Mouse (Mus musculus) left cerebral cortex, postnatal 10 days (tissue): Measurements from ENCODE around the gene Ldb3. TPM values are rescaled to one million over a fixed set of nuclear protein-coding genes. Genes with fewer than 3 reads are reported as not detected.

Source experiments
- DNase-seq, 2 experiments: peaks; one replicate each; pipeline ENCODE4 v3.0.0; 2021 to 2022; ENCODE audit warnings: low spot score in 2 of 2, mixed read lengths in 1 of 2; ENCODE audit errors: extremely low spot score in 1 of 2
- intact Hi-C: fragments of 180-260 bp; cut with DNase I; formaldehyde crosslinking; loops from one replicate; pipeline ENCODE4 v1.15.1; 2025
- total RNA-seq, 2 experiments: library from RNA; stranded (reverse); gene quantifications; 2 replicates each; pipeline ENCODE4 v1.2.3; 2021

Gene Ldb3
- total RNA-seq, 2 experiments from 2014 or later, result 1.5 to 2.0 TPM

DNA sequence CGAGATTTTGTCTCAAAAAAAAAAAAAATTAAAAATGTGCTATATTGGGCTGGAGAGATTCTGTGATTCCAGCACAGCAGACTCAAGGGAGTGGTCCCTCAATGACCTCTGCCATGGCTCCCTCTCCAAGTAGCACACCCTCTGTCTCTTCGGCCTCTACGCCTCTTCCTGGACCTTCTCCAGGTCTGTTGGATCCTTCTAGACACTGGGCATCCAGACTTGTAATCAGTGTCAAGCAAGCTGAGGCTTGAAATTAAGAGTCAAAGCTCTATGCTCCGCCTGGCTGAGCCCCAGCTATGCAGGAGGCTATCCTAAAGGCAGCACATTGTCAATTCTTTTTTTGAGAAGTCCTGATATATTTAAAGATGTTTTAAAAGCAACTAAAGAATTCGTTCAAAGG, 54.9 kb downstream of the Ldb3 start:
- no peak for DNase-seq
- intact Hi-C loops, result no loop called here

DNA sequence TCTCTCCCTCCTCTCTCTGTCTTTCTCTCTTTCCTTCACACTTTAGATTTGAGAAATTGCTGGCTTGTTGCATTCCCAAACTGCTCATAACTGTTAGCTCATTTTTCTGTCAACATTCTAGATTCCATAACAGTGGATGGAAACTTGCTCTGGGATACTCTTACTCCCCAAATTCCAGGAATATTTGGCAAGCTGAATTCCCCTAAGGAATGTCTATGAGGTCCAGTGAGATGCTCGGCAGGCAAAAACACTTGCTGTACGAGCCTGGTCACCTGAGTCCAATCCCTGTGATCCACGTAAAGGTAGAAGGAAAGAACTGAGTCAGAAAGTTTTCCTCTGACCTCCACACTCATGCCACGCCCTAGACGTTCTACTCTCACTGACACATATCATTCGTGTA, 55.9 kb downstream of the Ldb3 start:
- intact Hi-C loops, result no loop called here
- DNase-seq, result no peak

DNA sequence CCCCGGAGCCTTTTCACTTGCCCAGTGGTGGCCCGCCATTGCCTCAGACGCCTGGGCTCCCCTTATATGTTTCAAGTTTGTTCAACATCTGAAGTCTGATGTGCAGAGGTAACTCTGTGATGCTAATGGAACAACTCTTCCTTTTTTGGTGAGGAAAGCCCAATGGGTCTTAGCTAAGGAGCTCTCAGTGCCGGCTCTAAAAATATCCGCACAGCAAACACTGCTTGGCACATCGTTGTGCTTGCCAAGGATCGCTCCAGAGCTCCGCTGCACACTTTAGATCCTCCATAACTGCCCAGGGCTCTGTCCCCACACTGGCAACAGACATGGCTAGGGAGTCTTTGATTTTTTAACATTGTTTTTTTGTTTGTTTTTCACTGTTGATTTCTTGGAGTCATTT, 59.7 kb downstream of the Ldb3 start:
- no peak for DNase-seq
- intact Hi-C loops, result no loop called here

DNA sequence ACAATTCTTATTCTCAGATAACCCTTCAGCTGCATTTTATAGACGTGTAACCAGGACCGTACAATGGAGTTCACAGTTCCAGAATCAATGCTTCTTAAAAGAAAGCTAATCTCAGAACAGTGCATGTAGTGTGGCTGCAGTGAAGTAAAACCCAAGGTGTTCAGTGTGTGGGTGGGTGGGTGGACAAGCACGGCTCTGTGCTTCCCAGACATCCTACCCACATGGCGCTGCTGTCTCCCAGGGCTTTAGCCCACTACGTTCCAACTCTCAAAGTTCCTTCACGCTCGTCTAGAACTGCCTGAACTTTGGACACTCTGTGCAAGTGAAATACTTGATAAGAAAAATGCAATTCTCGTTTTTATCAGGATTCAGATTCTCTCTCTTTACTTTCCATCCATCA, 65.8 kb downstream of the Ldb3 start, which contains the start of gene 9230112D13Rik:
Gene 9230112D13Rik (minus strand): TSS at position 101 of the 400 bp plus-strand sequence.
- intact Hi-C loops, result no loop called here
- DNase-seq, result no peak

DNA sequence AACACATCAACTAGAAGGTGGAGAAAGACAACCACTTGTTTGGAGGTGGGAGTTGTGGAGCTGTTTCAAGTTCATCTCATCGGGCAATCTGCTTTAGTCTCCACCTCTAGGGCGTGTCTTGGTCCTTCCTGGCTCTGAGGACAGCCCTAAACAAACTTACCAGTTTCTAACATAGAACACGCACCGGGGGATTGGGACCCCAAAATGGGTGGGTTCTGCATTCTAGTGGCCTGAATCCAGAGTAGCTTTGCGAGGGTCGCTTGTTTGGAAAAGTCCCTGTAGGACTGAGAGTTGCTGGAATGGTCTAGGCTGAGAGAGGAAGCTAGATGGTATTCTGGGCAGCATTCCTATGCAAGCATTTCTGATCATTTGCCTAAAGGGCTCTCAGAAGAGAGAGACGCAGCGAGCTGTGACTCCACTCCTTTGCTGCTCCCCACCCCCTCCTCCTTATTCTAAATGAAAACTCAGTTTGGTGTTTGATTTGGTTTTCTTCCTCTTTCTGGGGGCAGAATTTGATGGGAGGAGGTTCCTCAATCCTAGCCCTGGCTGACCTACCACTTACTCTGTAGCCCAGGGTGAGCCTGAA, 70.4 kb downstream of the Ldb3 start:
- intact Hi-C loops, result no loop called here

DNA sequence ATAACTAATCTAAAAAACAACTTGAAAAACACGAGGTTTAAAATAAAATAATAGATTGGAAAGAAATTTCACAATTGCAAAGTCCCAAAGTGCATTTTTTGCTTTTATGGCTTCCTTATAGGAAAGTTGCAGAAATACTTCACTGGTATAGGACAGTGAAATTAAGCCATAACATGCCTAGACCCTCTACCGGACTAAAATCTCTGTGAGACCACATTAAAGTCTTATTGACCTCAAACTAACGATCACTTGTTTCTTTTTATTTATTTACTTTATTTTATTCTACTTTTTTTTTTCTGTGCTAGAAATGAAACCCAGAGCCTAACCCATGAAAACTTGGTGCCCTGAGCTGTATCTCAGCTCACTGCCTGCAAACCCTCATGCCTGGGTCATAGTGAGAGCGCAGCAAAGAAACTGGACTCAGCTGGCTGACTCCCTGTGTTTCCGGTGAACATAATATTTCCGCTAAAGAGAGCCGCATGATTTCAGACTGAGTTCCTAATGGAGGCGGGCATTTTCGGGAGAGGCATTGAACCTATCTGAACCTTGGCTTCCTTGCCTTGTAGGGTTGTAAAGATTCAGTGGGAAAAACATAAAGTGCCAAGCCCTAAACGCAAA, 71.4 kb downstream of the Ldb3 start:
- intact Hi-C loops, result no loop called here
- no peak for DNase-seq

More for the DNA sequence above, 70.4 kb downstream of the Ldb3 start:
- DNase-seq, result no peak

DNA sequence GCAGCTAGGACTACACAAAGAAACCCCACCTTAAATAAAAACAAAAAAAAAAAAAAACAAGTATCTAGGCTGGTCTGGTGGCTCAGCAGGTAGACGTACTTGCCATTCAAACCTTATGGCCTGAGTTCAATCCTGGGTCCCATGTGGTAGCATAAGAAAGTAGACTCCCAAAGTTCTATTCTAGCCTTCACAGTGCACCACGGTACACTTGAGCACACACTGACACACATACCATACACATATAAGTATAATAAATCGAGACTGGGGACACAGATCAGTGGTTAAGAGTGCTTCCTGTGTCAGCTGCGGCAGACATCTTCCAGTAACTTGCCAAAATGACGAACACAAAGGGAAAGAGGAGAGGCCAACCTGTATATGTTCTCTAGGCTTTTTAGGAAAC, 72.6 kb downstream of the Ldb3 start:
- no peak for DNase-seq
- intact Hi-C loops, result no loop called here

DNA sequence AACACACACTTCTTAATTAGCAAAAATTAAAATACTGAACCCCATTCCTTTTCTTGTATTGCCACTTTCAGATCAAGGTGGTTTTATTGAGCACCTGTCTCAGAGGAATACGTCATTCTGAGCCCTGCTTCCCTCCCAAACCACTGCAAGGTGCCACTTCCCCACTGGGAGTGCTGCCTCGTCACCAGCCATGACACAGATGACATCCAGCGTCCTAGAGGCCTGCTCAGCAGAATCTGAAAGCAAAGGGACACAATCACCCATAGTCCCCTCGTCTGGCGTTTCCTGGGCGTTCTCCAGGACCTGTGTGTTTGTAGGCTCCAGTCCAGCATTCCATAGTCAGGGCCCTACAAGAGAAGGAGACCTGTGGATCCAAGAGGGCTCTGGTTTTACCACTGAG, 74.4 kb downstream of the Ldb3 start:
- peak in 1 of 2 experiments; percentile 36 for DNase-seq

DNA sequence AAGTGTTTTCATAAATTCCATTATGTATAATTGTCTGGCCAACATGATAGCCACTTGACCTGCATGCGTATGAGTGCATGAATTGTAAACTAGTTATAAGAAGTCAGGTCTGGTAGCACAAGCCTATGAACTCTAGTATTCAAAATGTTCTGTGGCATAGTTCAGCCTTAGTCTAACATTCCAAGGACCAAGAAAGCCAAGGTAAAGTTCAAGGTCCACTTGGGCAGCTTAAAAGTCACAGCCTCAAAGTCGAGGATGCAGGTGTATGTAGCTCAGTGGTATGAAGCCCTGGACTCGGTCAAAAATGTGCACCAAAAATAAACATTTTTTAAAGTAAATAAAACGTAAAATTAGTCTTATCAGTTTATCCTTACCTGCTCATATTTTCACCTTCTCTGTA, 75.9 kb downstream of the Ldb3 start:
- intact Hi-C loops, result no loop called here

More for the DNA sequence above, 74.4 kb downstream of the Ldb3 start:
- intact Hi-C loops, result no loop called here

DNA sequence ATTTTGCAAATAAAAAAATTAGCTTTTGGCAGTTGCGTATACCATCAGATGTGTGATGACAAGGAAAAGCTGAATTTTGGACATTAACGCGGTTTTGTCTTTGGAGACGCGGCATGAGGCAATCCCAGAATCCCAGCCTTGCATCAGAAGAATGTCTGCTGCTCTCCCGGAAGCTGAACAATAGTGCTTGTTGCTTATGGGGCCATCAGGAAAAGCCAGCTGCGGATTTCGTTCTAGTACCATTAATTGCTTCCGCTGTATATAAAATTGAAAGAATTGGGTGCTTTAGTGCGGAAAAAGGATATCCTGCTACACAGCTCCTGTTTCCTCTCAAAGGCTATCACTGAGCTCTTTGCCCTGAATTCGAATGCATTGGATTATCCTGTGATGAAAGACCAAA, 76.6 kb downstream of the Ldb3 start:
- no peak for DNase-seq
- intact Hi-C loops, result no loop called here

More for the DNA sequence above, 75.9 kb downstream of the Ldb3 start:
- DNase-seq, result no peak

DNA sequence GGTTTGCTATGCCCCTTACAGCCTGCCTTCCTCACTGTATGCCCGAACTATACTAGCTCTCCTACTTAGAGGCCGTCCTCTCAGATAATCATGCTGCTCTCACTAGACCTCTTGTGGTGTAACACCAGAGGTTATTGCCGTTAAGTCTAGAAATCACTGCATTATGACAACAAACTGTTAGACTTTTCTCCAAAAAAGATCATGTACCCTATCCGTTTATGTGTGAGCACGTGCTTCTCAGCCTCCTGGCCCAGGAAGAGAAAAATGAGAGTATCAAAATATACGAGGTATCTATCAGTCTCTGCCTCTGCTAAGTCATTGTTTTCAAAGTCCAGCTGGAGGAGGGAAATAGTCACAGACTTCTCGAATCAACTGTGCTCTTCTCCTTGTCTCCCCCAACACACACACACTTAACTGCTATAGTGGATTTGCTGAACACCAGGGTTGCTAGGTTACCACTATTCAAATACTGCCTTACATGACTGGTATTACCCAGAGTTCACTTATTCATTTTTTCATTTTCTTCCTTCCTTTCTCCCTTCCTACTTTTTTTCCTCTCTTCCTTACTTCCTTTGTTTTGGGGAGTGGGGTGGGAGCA, 79.5 kb downstream of the Ldb3 start:
- intact Hi-C loops, result no loop called here
- no peak for DNase-seq

DNA sequence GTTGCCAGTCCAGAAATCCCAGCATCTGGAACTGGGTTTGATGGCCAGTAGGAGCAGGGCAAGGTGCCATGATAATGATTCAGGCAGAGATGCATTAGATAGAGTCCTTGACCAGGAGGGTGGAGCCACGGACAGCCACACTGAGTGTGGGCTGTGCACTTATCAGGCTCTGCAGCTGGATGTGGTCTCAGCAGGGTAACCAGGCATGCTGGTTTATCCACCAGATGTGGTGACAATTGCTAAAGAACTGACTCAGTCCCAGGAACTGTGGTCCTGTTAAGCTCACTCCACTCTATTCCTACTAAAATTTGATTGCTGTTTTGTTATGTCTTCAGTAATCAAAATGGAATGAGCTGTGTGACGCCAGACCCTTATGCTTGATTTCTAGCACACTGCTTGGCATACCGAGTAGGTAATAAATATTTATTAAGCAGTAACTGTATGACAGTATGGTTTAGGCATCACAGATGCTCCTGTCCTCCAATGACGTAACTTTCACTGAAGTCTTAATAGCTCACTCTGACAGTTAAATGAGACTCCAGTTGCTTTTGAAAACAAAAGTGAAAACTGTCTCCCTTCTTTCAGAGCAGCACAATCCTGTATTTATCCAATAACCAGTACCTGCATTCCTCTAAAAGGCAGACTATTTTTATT, 80.2 kb downstream of the Ldb3 start:
- intact Hi-C loops, result no loop called here
- no peak for DNase-seq

DNA sequence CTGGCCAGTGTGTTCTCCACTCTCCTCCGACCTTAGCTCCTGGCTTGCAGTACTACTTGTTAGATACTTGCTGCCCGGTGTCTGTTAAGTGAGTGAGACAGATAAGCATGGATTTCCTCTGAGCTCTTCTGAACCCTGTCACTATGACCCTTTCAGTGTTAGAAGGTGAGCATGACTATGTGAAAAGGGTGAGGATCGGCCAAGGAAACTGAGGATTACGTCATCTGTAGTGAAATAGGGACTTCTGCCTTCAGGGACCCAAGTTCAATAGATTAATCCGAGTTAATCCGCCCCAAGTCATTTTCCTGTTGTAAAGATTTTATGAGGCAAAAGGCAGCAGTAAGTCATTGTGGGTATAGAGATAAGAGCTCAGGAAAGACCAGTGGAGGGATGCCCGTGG, 83.2 kb downstream of the Ldb3 start:
- intact Hi-C loops, result no loop called here
- no peak for DNase-seq

DNA sequence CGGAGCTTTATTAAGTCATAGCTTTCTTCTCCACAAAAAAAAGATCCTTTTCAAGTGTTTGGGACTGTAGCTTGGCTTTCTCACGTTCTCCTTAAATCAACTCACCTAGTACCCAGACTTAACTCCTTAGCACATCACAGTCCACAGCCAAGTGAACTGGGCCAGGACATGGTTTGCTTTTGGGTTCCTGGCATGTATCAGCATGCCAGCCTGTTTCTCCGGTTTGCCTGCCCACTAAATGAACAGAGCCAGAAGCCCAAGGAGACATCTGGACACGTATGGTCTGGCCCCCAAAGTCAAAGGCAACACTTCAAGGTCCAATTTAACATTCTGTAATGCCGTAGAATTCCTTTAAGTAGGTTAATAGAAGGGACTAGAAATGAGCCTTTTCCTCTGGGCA, 84.1 kb downstream of the Ldb3 start:
- intact Hi-C loops, result loop anchor here (5.0 kb wide), 2 partner anchors 37 to 43 kb away; no protein-coding TSS in a partner anchor
- DNase-seq, result no peak

DNA sequence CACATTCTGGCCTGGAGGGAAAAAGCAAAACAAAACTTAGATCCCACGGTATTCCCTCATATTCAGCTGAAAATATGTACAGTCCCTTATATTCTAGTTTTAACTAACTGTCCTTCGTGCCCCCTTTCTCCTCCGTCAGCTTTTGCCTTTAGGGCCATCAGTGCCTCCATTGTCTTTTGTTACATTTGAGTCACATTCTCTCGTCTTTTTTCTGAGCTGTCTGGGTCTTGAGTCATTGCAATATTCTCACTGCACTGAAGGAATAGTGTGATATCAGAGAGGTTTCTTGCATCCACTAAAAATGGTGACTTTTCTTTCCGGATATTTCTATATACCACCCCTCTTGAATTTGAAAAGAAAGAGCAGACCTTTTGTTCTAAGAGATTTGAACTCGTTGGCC, 84.7 kb downstream of the Ldb3 start:
- intact Hi-C loops, result loop anchor here (5.0 kb wide), 2 partner anchors 36 to 44 kb away; no protein-coding TSS in a partner anchor
- DNase-seq, result no peak

DNA sequence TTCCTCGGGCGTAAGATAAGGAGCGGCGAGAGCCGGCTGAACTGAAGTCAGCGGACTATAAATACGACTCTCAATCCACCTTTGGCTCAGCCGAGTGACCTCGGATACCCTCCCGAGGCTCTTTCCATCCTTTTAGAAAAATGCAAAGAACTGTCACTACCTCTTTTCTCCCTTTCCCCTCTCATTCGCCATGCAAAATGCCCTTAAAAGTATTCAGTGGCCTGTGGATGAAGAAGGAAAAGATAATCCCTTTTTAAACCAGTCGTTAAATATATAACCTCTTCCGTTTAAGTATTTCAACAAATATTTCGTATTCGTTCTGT, 85.2 kb downstream of the Ldb3 start, which contains the start of gene Bmpr1a:
Gene Bmpr1a (minus strand): TSS at position 17 of the 323 bp plus-strand sequence.
- intact Hi-C loops, result loop anchor here (5.0 kb wide), 2 partner anchors 36 to 44 kb away; no protein-coding TSS in a partner anchor
- no peak for DNase-seq

DNA sequence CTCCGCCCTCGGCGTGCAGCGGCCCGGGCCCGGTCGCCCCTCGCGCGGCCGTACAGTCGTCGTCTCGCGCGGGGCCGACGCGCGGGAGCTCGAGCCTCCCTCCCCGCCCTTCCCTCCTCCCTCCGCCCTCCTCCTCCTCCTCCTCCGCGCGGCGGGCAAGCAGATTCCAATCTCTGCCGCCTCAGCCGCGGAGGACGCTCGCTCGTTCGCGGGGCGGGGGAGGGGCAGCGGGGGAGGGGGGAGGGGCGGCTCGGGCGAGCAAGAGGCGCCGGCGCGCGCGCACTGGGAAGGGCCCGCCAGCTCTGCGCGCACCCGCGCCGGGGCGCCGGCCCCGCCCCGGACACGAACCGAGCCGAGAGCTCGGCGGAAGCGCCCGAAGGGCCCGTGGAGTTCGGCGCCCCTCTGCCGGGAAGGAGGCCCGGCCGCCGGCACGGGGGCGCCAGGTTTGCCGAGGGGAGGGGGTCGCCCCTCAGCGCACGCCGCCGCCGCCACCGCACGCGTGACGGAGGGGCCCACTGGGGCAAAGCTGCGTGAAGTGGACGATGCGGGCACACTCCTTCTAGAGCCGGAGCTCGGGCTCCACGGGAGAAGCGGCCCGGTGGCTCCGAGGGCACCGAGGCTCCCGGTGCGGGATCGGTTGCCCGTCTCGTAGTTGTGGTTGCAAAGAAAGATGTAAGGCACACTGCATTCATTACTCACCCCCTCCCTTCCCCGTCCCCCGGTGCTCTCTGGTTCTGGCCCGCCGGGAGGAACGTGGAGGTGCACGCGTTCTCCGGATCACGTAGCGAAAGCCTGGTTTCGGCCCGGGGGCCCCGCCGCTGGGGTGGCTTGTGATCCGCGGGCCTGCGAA, 85.8 kb downstream of the Ldb3 start:
- DNase-seq, result peak; percentile 80 to 91
- intact Hi-C loops, result loop anchor here (5.0 kb wide), 2 partner anchors 35 to 45 kb away; no protein-coding TSS in a partner anchor

DNA sequence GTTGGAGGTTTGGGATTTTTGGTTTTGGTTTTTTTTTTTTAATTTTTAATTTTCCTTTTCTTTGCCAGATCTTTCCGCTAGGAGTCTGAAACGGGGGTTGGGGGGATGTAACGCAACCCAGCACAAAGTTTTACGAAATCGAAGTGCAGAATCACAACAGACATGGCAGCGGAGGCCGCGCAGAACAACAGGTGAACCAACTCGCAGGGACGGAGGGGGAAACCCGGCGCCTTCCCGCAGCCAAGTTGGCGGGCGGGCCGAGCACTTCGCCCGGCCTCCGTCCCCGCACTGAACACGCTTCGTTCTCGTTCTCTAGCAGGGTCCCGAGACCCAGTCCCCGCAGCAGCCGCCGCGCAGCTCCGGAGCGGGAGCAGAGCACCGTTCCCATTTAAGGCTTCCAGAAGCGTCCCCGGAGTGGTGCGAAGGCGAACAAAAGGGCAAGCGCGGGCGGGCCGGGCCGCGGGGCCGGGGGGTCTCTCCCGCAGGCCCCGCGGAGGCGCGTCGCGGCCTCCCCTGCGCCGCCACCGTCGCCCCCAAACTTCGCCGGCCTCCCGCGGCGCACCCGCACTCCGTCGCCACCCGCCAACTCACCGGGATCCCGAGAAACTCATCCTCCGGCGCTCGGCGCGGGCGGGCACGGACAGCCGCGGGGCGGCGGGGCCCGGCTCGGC, 86.5 kb downstream of the Ldb3 start:
- peak; percentile 20 to 55 for DNase-seq
- intact Hi-C loops, result loop anchor here (5.0 kb wide), 2 partner anchors 35 to 45 kb away; no protein-coding TSS in a partner anchor
